Mouse (Mus musculus) left cerebral cortex, postnatal 25 days (tissue): Measurements from ENCODE around the gene Tmem108. TPM values are rescaled to one million over a fixed set of nuclear protein-coding genes. Genes with fewer than 3 reads are reported as not detected.
A peak's percentile ranks its signal among the peaks of the same experiment; 100 is the strongest.

Experiments used
- DNase-seq, 2 experiments: peaks; one replicate each; pipeline ENCODE4 v3.0.0; 2022; ENCODE audit warnings: low spot score in 2 of 2, mixed read lengths in 1 of 2
- intact Hi-C: fragments of 180-260 bp; cut with DNase I; formaldehyde crosslinking; loops from one replicate; pipeline ENCODE4 v1.15.1; 2025
- total RNA-seq, 2 experiments: library from RNA; stranded (reverse); gene quantifications; 2 replicates each; pipeline ENCODE4 v1.2.3; 2021

Tmem108 gene
- total RNA-seq, 2 experiments from 2014 or later, result 30.4 to 31.4 TPM

GRCm38 (mm10) chr9:103444656-103445055, 317.0 kb downstream of the Tmem108 start:
- intact Hi-C loops, result no loop called here

GRCm38 (mm10) chr9:103443824-103444185, 317.8 kb downstream of the Tmem108 start:
- intact Hi-C loops, result no loop called here
- no peak for DNase-seq

More at GRCm38 (mm10) chr9:103444656-103445055, 317.0 kb downstream of the Tmem108 start:
- no peak for DNase-seq

- intact Hi-C loops, result no loop called here
- DNase-seq, result peak in 1 of 2 experiments; percentile 24
These were observed 318.4 kb downstream of the Tmem108 start for GRCm38 (mm10) chr9:103443121-103443823.

GRCm38 (mm10) chr9:103440597-103440996, 321.0 kb downstream of the Tmem108 start:
- intact Hi-C loops, result no loop called here
- no peak for DNase-seq

GRCm38 (mm10) chr9:103437104-103437503, 324.5 kb downstream of the Tmem108 start:
- intact Hi-C loops, result no loop called here
- no peak for DNase-seq

- intact Hi-C loops, result no loop called here
- no peak for DNase-seq
These were observed 327.5 kb downstream of the Tmem108 start for GRCm38 (mm10) chr9:103434116-103434515.

Other genes starting within 250 kb of the Tmem108 start
- gene Nphp3, start 240.7 kb upstream of the Tmem108 start, total RNA-seq, result 10 to 100 TPM in 1 of 2 experiments, 1 to 10 TPM in 1; 6.8 to 12.7 TPM